Mouse (Mus musculus): ENCODE data around the gene Abhd10. TPM values are rescaled to one million over a fixed set of nuclear protein-coding genes. Genes with fewer than 3 reads are reported as not detected.

Abhd10 gene
- polyA plus RNA-seq, 1 experiment from 2014 or later, result 46.3 TPM

- Histone ChIP-seq H3K27ac (peak overlapping the region; percentile 64), H3K36me3 (no peaks in the 10 kb centered on the region), H3K9me3 (no peaks in the 10 kb centered on the region), H3K4me3 (no peak overlapping the region), H3K27me3 (ENCODE audit: insufficient read depth, poor library complexity, severe bottlenecking) (no peaks in the 10 kb centered on the region), H3K4me1 (replicated peaks) (peaks cover 16% of the 10 kb centered on the region)
- peak; percentile 34 for DNase-seq (ENCODE audit: low spot score)
- WGBS, result 16% methylated on average over 4 of the region's 4 CpGs
These were observed 52.6 kb downstream of the Abhd10 start for GRCm38 (mm10) chr16:45690178-45690577.

- Histone ChIP-seq H3K4me1 (replicated peaks) (peaks cover 13% of the 10 kb centered on the region), H3K27me3 (ENCODE audit: insufficient read depth, poor library complexity, severe bottlenecking) (no peaks in the 10 kb centered on the region), H3K4me3 (no peak overlapping the region), H3K27ac (no peak overlapping the region), H3K36me3 (no peaks in the 10 kb centered on the region), H3K9me3 (no peaks in the 10 kb centered on the region)
- WGBS, result 81% methylated on average over 3 of the region's 3 CpGs
- no peak for DNase-seq (ENCODE audit: low spot score)
These were observed 55.9 kb downstream of the Abhd10 start for GRCm38 (mm10) chr16:45686833-45687232.

- no peak overlapping the region for H3K27ac ChIP-seq
- H3K27me3 ChIP-seq (ENCODE audit: insufficient read depth, poor library complexity, severe bottlenecking), result no peaks in the 10 kb centered on the region
- H3K9me3 ChIP-seq, result no peaks in the 10 kb centered on the region
- H3K36me3 ChIP-seq, result no peaks in the 10 kb centered on the region
- WGBS, result 69% methylated on average over 3 of the region's 3 CpGs
- H3K4me3 ChIP-seq, result no peak overlapping the region
- DNase-seq (ENCODE audit: low spot score), result no peak
- peaks cover 7% of the 10 kb centered on the region for H3K4me1 ChIP-seq (replicated peaks)
These were observed 57.5 kb downstream of the Abhd10 start for GRCm38 (mm10) chr16:45685295-45685694.

GRCm38 (mm10) chr16:45684815-45685214 is 57.9 kb downstream of the Abhd10 start:
- Histone ChIP-seq H3K27me3 (ENCODE audit: insufficient read depth, poor library complexity, severe bottlenecking) (no peaks in the 10 kb centered on the region), H3K9me3 (no peaks in the 10 kb centered on the region), H3K36me3 (no peaks in the 10 kb centered on the region), H3K27ac (no peak overlapping the region), H3K4me3 (no peak overlapping the region), H3K4me1 (replicated peaks) (peaks cover 2% of the 10 kb centered on the region; the same call in 1 of the 2 replicates)
- DNase-seq (ENCODE audit: low spot score), result peak; percentile 74
- WGBS, result 14% methylated on average over 8 of the region's 8 CpGs

Other genes starting within 250 kb of the Abhd10 start
- not detected in 2 replicates for gene Gm609, start 250.0 kb downstream of the Abhd10 start, polyA plus RNA-seq (2016; fragmentation: Nextera tagmentation; extraction: Ambion mirVana)
- not detected in 2 replicates for gene Gm17783, start 210.9 kb downstream of the Abhd10 start, polyA plus RNA-seq (2016; fragmentation: Nextera tagmentation; extraction: Ambion mirVana)
- not detected in 2 replicates for gene Slc9c1, start 207.6 kb downstream of the Abhd10 start, polyA plus RNA-seq (2016; fragmentation: Nextera tagmentation; extraction: Ambion mirVana)
- 0.08 TPM in 1 of 2 replicates, not detected in the other for gene Gcsam, start 132.6 kb downstream of the Abhd10 start, polyA plus RNA-seq (2016; fragmentation: Nextera tagmentation; extraction: Ambion mirVana)
- gene BC016579, start 88.9 kb downstream of the Abhd10 start, polyA plus RNA-seq (2016; fragmentation: Nextera tagmentation; extraction: Ambion mirVana), result not detected in 2 replicates
- gene Tmprss7, start 49.3 kb downstream of the Abhd10 start, polyA plus RNA-seq (2016; fragmentation: Nextera tagmentation; extraction: Ambion mirVana), result 0.29 and 0.31 TPM in 2 replicates
- gene Tagln3, start 18.3 kb downstream of the Abhd10 start, polyA plus RNA-seq (2016; fragmentation: Nextera tagmentation; extraction: Ambion mirVana), result 193 and 362 TPM in 2 replicates
- 25.7 and 33.2 TPM in 2 replicates for gene Phldb2, start 210.6 kb upstream of the Abhd10 start, polyA plus RNA-seq (2016; fragmentation: Nextera tagmentation; extraction: Ambion mirVana)

Measured in hindbrain, embryonic 10.5 days (tissue).